Mouse (Mus musculus) G1E (cell line): ENCODE results near the gene Bbs9.

ENCODE experiments used
- CTCF ChIP-seq: IDR thresholded peaks from 2 replicates; pipeline ENCODE4 v1.5.1; 2012; ENCODE audit warnings: low read depth, low read length, inconsistent platforms, mixed read lengths
- GATA1 ChIP-seq: IDR thresholded peaks from 2 replicates; pipeline ENCODE4 v1.6.1; 2012; ENCODE audit warnings: borderline replicate concordance, low read length, inconsistent platforms, mixed read lengths
- GATA2 ChIP-seq: IDR thresholded peaks from 2 replicates; pipeline ENCODE4 v1.6.1; 2012; ENCODE audit warnings: low read depth, low read length, inconsistent platforms, borderline replicate concordance
- POLR2AphosphoS5 ChIP-seq: IDR thresholded peaks from 2 replicates; pipeline ENCODE4 v1.6.1; 2012; ENCODE audit warnings: low read depth, low read length, inconsistent platforms; ENCODE audit not compliant: insufficient replicate concordance
- TAL1 ChIP-seq: conservative IDR thresholded peaks from 2 replicates; pipeline ENCODE4 v1.6.1; 2012; ENCODE audit warnings: low read depth, low read length, inconsistent platforms, mixed read lengths

DNA sequence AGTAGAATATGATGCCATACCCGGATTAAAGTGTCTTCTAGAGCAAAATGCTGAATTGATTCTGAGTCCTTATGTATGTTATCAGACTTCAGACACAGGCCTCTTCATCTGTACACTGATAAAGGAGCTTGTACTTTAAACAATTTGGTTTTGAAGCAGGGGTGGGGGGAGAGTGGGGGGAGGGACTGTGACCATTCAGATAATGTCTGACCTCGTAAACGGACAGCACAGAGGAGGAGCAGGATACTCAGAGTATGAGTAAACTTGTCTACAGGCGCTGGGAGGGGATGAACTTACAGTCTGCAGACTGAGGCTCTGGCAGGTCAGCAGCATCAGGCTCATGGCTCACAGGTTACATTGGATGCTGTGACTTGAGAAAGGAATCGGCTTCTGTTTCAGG is 331.0 kb downstream of the Bbs9 start:
- no peak for TF ChIP-seq CTCF
- TF ChIP-seq GATA1: no peak
- no peak for TF ChIP-seq POLR2AphosphoS5
- no peak for TF ChIP-seq TAL1
- no peak for TF ChIP-seq GATA2
